Mouse (Mus musculus): ENCODE measurements at regions not wholly inside any gene's neighbourhood (a gene's known extent, or its start where the extent isn't known, plus 50 kb on each side); places are given as distances from the start of the nearest gene placed in this dataset.

DNA sequence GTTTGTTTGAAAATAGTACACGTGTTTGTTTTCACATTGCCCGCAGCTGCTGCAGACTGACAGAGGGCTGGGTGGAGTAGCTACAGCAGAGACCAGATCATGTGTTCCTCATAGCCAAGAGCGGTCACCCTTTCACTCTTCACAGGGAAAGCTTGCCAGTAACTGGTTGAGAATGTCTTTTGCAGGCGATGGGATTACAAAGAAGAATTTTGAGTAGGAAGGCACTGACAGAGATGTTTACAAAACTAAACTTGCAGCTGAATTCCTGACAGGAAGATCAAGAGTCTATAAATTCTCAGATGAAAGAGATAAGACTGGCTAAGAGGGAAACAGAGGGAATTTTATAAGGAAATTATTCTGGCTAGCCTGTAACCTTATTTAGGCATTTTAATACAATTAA, 83.8 kb upstream of the A1bg start:
- no peak for DNase-seq (ENCODE audit: low spot score)

DNA sequence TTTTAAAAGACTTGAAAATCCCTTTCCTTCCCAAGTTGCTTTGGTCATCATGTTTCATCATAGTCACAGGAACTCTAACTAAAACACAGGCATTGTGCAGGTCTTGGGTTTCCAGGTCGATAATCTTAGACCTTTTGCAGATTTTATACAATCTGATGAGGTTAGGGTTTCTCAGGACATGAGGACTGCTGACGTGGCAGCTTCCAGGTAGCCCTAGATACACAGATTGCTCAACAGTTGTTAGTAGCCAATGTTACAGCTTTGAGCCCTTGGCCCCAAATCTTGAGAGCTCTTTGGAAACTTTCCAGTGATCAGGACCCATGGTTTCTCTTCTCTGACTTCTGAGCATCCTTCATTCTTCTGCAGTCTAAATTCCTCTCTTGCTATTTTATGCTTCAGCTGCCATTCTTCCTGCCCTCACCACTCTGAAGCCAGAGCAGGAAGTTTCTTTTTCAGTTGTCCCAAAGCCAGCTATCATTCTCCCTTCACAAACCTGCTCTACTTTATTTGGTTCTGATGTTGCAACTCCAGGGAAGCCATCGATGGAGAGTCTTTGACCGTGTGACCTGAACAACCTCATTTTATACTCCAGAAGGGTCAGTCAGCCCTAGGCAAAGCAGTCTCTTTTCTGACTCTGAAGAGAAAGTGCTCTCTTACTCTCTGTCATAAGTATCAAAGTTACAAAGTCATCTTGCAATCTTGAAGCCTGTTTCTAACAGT, 71.3 kb upstream of the A1bg start:
- DNase-seq (ENCODE audit: low spot score): no peak

DNA sequence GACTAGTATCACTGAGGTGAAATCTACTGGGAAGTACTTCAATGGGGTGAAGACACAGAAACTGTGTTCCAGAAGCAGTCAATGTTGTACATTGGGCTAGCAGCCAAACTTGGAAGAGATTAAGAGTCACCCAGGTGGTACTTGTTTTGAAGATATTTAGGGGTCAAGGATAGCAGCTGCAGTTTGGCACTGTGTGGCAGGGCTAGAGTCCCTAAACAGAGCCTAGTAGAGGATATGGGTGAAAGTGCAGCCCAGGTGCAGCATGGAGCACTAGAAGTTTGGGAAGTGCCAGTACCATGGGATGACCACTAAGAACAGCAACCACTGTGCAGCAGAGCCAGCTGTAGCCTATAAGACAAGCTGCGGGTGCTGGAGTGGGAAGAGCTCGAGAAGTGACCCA, 70.6 kb upstream of the A1bg start:
- DNase-seq (ENCODE audit: low spot score): no peak

DNA sequence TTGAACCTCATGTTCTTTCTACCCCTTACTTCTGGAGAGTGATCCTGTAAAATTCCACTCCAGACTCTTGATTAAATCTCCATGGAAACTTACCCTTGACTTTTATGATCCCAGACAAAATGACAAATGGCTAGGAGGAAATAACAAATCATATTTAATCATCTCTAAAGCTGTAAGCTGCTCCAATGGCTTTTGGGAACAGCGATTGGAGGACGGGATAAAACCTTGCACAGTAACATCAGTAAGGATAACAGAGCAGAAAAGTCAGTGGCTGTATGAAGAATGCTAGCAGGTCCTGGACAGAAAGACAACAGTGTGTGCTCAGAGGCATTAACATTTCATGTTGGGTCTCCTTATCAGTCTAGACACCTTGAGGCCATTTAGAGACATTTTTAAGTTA, 59.8 kb upstream of the A1bg start:
- DNase-seq (ENCODE audit: low spot score): no peak
